Mouse (Mus musculus) ovary, postnatal 10 days (tissue): ENCODE results near the gene Tspan33.

Experiments
- DNase-seq: peaks from one replicate; pipeline ENCODE4 v3.0.0; 2022; ENCODE audit warnings: low spot score

Gene Tspan33

DNA sequence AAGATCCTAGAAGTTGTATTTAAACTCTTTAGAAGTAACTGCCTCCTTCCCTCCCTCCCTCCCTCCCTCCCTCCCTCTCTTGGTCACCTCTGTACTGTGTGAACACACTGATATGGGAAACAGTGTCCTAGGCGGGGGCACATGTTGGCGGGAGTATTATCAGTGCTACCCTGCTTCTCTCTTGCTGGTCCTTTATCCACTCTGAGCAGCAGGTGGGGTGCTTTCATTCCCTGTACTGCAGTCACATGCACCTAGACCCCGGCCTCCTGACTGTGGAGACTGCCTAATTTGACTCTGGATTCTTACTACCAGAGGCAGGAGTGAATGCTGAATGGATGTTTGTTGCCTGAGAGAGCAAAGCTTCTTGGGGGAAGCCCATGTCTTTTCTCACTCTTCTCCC, 3.5 kb downstream of the Tspan33 start:
- DNase-seq, result no peak

GRCm38 (mm10) chr6:29699085-29699745, 5.2 kb downstream of the Tspan33 start:
- DNase-seq, result no peak

DNA sequence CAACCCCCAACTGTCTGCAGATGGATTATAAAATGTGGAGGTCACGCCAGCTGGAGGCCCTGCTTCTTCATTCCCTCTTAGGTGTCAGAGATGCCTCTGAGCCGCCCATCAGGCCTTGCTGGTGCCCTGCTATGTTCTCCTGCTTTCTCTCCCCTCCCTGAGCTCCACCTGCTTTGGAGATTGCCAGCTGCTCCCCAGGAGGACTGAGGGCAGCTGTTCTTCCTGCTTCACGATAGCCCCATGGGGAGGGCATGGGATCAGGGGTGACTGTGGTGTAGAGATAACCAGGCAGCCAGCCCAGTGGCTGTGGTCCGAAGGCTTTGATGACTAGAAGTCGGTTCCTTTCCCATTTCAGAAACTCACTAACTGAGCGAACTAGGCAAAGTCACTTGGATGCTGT, 7.0 kb downstream of the Tspan33 start:
- no peak for DNase-seq

DNA sequence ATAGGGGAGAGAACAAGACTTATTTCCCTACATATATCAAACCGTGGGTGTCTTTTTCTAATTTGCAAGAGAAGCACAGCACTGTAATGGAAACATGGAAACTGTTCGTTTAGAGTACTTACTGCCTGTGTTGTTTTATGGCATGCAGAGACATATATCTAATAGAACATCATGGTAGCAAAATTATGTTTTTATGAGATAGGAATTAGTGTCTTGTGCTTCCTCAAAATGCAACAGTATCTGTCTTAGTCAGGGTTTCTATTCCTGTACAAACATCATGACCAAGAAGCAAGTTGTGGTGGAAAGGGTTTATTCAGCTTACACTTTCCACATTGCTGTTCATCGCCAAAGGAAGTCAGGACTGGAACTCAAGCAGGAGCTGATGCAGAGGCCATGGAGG, 8.1 kb downstream of the Tspan33 start:
- no peak for DNase-seq

DNA sequence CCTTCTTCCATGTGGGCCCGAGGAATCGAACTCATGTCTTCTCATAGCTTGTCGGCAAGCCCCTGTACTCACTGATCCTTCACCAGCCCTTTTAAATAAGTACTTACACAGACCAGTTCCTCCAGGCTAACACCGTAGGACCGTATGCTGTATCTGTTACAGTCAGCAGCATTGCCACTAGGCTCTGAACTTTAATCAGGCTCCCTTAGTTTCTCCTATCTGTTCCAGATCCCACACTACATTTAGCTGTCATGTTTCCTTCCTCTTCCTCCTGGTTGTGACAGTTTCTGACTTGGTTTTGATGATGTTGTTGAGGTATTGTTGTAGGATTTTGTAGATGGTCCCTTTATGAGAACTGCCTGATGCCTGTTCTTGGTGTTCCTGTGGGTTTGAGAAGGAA, 10.1 kb downstream of the Tspan33 start:
- no peak for DNase-seq

DNA sequence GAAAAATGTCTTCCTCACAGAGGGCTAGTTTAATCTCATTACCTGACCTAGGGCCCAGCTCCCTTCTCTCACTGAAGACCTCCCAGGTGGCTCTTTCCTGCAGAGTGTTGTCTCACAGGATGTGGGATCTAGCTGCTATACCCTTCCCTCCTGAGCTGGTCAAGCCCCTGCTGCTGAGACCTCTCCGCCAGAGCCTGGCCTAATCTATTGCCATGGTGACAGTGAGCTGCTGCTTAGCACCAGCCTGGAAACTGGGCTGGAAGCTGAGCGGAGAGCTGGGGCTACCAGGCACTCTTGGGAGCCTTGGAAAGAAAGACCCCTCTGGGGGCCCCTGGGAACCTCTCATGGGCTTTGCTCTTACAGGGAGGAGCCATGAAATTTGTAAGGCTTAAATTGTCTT, 13.9 kb downstream of the Tspan33 start:
- no peak for DNase-seq

- no peak for DNase-seq
Observed at GRCm38 (mm10) chr6:29711318-29711717, 17.3 kb downstream of the Tspan33 start.

DNA sequence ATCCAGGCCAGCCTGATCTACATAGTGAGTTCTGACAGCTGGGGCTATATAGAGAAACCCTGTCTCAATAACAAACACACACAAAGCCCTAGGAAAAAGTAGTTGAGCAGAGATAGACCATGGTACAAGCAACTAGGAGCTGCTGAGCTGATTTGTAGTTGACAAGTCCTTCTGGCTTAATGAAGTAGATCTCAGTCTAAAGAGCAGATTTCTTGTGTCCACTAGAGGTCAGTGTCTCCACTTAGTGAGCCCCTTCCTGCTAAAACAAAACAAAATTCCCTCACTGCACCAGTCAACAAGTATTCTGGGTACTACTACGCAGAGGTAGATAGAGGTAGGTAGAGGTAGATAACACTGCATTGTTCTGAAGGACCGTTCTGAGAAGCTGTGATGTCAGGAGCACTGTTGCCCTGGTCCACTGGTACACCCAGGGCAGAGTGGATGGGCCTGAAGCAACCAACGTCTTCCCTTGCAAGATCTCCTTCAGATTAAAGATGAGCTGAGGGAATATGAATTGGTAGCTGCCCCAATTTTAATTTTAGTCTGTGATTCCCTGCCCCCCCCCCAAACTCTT, 18.1 kb downstream of the Tspan33 start:
- DNase-seq, result no peak

- DNase-seq, result no peak
Observed at GRCm38 (mm10) chr6:29716624-29717365, 22.8 kb downstream of the Tspan33 start.

GRCm38 (mm10) chr6:29717541-29717940, 23.5 kb downstream of the Tspan33 start:
- no peak for DNase-seq

DNA sequence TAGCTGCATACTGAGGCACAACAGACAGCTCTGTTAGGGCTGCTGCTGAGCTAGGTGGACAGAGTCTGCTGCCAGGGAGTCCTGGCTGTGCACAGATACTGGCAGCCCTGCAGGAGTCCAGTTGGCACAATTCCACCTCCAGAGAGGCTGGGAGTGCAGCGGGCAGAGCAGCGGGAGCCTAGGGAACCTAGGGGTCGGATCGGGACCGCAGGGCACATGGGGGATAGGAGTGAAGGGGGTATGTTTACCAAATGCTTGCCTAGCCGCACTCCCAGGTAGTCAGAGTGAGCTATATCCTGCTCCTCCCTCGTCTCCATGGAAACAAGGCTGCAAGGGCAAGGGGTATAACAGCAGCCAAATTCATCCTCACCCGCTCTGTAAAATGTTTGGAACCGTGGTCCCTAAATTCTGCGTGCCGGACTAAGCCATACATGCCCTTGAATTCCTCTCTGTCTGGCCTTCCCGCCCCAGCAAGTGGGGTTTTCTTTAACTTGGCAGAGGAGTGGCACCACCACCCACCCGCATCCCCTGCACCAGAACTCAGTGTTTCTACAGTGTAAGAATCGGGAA, 24.0 kb downstream of the Tspan33 start:
- no peak for DNase-seq

GRCm38 (mm10) chr6:29718894-29719329, 24.9 kb downstream of the Tspan33 start:
- DNase-seq, result peak; percentile 67

DNA sequence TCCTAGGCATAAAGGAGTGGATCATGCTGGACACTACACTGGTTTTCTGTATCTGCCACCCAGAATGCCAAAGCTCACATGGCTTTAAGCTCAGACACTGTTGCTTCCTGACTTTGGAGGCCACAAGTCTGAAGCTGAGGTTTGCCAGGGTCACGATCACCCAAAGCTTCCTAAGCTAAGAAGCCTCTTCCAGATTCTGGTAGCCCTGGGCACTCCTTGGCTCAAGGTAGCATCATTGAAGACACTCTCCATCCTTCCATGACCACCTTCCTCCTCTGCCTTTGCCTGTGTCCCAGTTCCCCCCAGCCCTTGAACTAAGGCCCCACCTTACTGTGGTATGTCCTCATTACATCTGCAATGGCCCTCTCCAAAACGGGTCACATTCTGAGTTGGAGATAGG, 27.9 kb downstream of the Tspan33 start:
- no peak for DNase-seq

DNA sequence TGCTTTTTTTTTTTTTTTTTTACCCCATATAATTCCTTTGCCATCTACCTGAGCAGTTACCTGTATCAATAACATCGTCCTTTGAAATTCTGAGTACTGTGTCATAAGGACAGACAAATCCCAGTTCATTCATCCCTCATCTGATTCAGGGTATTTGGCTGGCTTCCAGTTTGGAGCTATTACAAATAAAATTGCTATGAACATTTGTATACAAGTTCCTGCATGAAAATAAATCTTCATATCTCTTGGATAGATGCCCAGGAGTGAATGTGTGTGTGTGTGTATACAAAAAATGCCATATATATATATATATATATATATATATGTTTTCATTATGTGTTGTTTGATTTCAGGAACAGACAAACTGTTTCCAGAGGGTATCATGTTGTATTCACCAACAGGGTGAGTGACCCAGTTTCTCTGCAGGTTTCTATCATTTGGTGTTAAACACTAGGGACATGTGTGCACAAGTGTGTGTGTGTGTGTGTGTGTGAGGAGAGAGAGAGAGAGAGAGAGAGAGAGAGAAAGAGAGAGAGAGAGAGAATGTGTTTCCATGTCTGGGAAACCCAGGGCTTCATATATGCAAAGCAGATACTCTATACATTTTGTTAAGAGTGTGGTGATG, 32.7 kb downstream of the Tspan33 start:
- DNase-seq, result no peak

DNA sequence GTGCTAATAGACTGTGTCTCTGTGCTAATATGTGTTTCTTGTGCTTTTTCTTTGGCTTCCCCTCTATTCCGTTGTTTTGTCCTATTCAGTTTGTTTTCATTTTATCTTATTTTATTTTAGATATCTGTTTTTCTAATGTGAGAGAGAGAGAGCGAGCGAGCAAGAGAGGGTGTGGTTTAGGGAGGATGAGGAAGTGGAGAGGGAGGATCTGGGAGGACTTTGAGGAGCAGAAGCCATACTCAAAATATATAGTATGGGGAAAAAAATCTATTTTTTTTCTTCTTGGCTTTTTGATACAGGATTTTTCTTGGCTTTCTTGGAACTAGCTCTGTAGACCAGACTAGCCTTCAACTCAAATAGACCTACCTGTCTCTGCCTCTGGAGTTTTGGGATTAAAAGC, 34.0 kb downstream of the Tspan33 start:
- no peak for DNase-seq

DNA sequence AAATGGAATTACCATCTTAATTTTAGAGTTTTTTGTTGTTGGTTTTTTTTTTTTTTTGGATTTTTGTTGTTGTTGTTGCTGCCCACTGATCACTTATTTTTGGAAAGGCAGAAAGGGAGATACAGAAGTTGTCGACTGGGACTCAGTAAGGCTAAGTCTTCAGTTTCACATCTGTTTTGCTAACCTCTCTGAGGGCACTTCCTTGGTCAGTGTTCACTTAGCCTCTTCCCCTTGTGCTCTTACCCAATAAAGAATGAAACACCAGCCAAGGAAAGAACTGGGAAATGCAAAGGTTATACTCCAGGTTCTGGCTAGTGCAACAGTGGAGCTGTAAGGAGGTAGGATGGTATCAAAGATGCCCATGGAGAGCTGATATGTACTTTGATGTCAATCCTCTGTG, 35.5 kb downstream of the Tspan33 start:
- DNase-seq, result no peak

- DNase-seq, result peak; percentile 79
Observed at GRCm38 (mm10) chr6:29735336-29735688, 41.3 kb downstream of the Tspan33 start, which contains the start of gene Smo. Gene Smo (plus strand): TSS chr6:29735503.

GRCm38 (mm10) chr6:29735689-29736451, 41.8 kb downstream of the Tspan33 start:
- DNase-seq, result no peak

DNA sequence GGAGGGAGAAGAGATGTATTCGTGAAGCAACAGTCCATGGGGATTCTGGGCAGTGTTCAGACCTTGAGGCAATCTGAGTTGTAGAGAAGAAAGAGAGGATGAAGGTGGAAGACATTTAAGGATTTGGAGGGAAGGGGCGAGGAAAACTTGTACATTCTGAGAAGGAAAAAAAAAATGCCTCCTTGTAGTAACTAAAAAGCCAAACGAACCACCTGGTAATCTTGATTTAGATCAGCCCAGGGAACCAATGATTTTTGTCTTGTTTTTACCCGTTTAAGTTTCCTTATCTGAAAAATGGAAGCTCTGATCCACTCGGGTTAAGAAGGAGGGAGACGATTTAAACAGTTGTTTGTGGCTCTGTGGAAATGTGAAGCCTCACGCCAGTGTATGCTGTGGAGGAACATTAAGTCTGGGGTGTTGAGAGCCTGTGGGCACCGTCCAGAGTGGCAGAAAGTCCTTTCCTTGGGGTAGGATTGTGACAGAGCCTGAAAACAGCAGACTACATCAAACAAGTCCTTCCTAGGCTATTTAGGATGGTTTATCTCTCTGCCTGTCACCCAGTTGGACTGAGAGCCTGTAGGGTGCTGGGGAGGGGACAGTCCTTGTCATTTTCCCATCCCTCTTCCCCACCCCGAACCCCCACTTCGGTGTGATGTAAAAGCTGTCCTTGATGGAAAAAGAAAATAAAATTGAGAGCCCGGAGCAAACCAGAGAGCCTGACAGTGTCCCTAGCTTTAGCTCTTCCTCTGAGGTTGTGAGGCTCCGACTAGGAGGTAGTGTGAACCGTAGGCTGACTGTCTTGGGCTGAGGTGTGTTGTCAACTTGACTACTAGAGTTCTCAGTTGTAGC, 42.8 kb downstream of the Tspan33 start:
- no peak for DNase-seq

DNA sequence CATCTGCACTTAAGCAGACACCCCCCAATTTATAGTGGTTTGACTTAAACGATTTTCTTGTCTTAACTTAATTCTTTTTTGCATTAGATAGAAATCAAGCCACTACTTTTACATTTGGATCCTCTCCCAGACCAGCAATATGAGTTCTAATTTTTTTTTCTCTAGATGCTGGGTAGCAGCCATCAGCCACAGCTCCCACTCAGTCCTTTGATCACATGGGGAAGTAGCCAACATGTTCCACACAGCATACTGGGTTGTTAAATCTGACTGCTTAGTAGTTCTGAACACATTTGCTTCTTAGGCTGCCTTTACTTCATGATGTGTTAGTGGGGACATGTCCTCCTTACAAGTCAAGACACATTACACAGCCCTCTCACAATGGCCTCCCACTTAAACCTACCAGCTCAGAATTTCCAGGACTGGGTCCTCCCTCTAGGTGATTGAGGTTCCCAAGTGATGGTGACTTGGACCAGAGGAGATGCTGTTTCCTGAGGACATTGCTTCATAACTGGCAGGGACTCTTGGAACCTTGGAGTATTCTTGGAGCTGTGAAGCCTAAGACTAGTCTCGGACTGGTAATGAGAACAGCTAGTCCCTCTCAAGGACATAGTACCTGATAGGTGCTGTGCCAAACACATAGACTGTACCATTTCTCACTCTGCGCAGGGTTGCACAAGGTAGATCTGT, 57.6 kb downstream of the Tspan33 start:
- no peak for DNase-seq
